Mouse (Mus musculus): ENCODE data around the gene Slc10a1. TPM values are rescaled to one million over a fixed set of nuclear protein-coding genes. Genes with fewer than 3 reads are reported as not detected.

Slc10a1 gene
- polyA plus RNA-seq, 1 experiment from 2014 or later: 1.3 TPM

DNA sequence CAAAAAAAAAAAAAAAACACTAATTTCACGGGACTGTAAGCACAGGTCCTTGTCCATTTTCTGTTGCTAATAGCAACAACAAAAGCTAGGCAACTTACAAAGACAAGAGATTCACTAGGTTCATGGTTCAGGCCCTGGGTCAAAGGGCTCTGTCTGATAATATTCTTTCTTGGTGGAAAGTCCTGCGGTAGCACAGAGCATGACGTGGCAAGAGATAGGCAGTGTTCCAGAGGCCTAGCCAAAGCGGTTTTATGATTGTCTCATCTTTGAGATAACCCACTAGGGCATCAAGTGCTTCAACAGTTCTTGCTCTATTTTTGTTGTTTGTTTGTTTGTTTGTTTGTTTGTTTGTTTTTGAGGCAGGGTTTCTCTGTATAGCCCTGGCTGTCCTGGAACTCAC lies 42.0 kb downstream of the Slc10a1 start:
- H3K9ac ChIP-seq (ENCODE audit: low read length): no peak overlapping the region
- H3K27ac ChIP-seq (ENCODE audit: low read length): no peak overlapping the region
- no peak overlapping the region for H3K4me2 ChIP-seq (ENCODE audit: low read depth, low read length)
- H3K36me3 ChIP-seq (ENCODE audit: control insufficient read depth, insufficient read depth, low read length): no peaks in the 10 kb centered on the region
- H3K27me3 ChIP-seq (ENCODE audit: control insufficient read depth, insufficient read depth, low read length): no peaks in the 10 kb centered on the region
- no peak for ATAC-seq (ENCODE audit: insufficient read depth, low FRiP score)
- peaks cover 10% of the 10 kb centered on the region; the same call in 1 of the 2 replicates for H3K4me1 ChIP-seq (ENCODE audit: control insufficient read depth, insufficient read depth, low read length)
- 88% methylated on average over 4 of the region's 4 CpGs for WGBS
- H3K9me3 ChIP-seq (replicated peaks; ENCODE audit: control insufficient read depth, low read length): no peaks in the 10 kb centered on the region
- no peak overlapping the region for H3K4me3 ChIP-seq (replicated peaks; ENCODE audit: low read length)

DNA sequence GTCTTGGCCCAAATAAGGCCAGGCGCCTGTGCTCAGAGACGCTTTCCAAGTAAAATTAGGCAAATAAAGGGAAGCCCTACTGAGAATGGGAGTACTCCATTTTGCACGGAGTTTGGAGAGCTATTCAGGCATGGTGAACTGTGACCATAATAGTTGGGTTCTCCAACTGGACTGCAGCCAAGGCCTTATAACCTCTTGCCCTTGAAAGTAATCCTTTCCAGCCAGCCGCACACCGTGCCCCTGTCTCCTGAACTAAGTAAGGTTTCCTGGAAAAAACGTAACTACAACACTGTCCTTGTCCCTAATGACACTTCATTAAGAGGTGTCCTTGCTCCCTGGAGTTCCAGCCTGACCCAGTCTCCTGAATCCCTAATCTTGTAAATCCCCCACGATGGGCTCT lies 42.6 kb downstream of the Slc10a1 start:
- H3K4me1 ChIP-seq (ENCODE audit: control insufficient read depth, insufficient read depth, low read length): peaks cover 10% of the 10 kb centered on the region; the same call in 1 of the 2 replicates
- no peaks in the 10 kb centered on the region for H3K9me3 ChIP-seq (replicated peaks; ENCODE audit: control insufficient read depth, low read length)
- no peak for ATAC-seq (ENCODE audit: insufficient read depth, low FRiP score)
- H3K4me2 ChIP-seq (ENCODE audit: low read depth, low read length): no peak overlapping the region
- H3K9ac ChIP-seq (ENCODE audit: low read length): no peak overlapping the region
- H3K4me3 ChIP-seq (replicated peaks; ENCODE audit: low read length): no peak overlapping the region
- H3K36me3 ChIP-seq (ENCODE audit: control insufficient read depth, insufficient read depth, low read length): no peaks in the 10 kb centered on the region
- H3K27me3 ChIP-seq (ENCODE audit: control insufficient read depth, insufficient read depth, low read length): no peaks in the 10 kb centered on the region
- WGBS: 62% methylated on average over 7 of the region's 7 CpGs
- no peak overlapping the region for H3K27ac ChIP-seq (ENCODE audit: low read length)

DNA sequence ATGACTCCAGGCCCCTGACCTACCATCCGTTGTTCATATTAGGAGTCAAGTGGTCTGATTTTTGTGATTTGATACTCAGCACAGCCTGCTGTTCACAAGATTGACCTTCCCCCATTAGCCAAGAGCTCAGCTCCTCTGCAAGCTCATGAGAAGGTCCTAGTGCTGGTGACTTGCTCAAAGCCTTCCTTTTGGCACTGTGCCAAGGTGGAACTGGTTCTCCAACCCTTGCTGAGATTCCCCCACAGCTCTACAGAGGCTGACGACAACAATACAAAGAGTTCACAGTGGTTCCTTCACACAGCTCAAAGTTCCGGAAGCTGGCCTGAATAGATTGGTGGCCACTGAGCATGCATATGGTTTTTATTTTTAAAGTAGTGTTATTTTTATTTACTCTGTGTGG lies 44.3 kb downstream of the Slc10a1 start:
- 40% methylated on average over 3 of the region's 3 CpGs for WGBS
- H3K27ac ChIP-seq (ENCODE audit: low read length): peak overlapping the region; percentile 90
- H3K9me3 ChIP-seq (replicated peaks; ENCODE audit: control insufficient read depth, low read length): no peaks in the 10 kb centered on the region
- ATAC-seq (ENCODE audit: insufficient read depth, low FRiP score): peak; percentile 87
- H3K4me2 ChIP-seq (ENCODE audit: low read depth, low read length): peak overlapping the region; percentile 23; the same call in 1 of the 2 replicates
- H3K4me1 ChIP-seq (ENCODE audit: control insufficient read depth, insufficient read depth, low read length): peaks cover 10% of the 10 kb centered on the region; the same call in 1 of the 2 replicates
- no peak overlapping the region for H3K4me3 ChIP-seq (replicated peaks; ENCODE audit: low read length)
- no peaks in the 10 kb centered on the region for H3K27me3 ChIP-seq (ENCODE audit: control insufficient read depth, insufficient read depth, low read length)
- H3K36me3 ChIP-seq (ENCODE audit: control insufficient read depth, insufficient read depth, low read length): no peaks in the 10 kb centered on the region
- H3K9ac ChIP-seq (ENCODE audit: low read length): no peak overlapping the region

DNA sequence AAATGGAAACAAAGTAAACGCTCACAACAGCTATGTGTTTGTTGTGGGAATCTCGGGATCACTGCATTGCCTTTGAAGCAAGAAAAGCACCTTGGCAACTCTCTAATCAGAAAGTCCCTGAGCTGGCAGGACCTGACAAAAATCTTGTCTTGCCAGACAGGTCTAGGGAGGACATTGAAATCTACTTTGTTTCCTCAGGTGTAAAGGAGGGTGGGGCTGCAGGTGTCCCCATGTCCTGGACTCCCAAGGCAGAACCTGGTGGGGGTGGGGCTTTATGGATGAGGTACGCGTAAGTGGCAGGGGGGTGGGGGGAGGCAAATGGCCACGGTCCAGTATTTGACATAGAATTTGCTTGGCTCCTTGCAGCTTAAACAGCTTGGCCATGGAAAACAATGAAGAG lies 44.9 kb downstream of the Slc10a1 start:
- 42% methylated on average over 5 of the region's 5 CpGs for WGBS
- Histone ChIP-seq H3K9me3 (replicated peaks; ENCODE audit: control insufficient read depth, low read length) (no peaks in the 10 kb centered on the region), H3K27me3 (ENCODE audit: control insufficient read depth, insufficient read depth, low read length) (no peaks in the 10 kb centered on the region), H3K4me1 (ENCODE audit: control insufficient read depth, insufficient read depth, low read length) (peaks cover 10% of the 10 kb centered on the region; the same call in 1 of the 2 replicates), H3K9ac (ENCODE audit: low read length) (no peak overlapping the region), H3K36me3 (ENCODE audit: control insufficient read depth, insufficient read depth, low read length) (no peaks in the 10 kb centered on the region), H3K27ac (ENCODE audit: low read length) (peak overlapping the region; percentile 90), H3K4me2 (ENCODE audit: low read depth, low read length) (peak overlapping the region; percentile 23), H3K4me3 (replicated peaks; ENCODE audit: low read length) (no peak overlapping the region)
- ATAC-seq (ENCODE audit: insufficient read depth, low FRiP score): peak; percentile 72; the same call in 1 of the 2 replicates

DNA sequence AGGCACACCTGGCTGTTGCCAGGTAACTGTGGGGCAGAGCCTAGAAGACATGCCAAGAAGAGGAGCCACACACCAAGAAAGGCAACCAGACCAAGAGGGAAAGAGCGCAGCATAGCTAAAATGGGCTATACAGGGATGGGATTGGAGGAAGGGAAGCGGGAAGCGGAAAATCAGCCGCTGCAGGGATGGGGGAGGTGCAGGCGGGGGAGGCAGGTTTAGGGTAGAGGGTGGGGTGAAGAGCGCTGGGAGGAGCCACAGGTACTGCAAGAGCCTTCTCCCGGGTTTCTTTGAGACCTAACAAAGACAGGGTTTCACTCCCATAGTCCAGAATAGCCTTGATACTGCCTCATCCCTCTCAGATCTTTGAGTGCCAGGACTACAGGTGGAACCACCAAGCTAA lies 45.6 kb downstream of the Slc10a1 start:
- 4% methylated on average over 7 of the region's 7 CpGs for WGBS
- ATAC-seq (ENCODE audit: insufficient read depth, low FRiP score): peak; percentile 65; the same call in 1 of the 2 replicates
- peaks cover 10% of the 10 kb centered on the region; the same call in 1 of the 2 replicates for H3K4me1 ChIP-seq (ENCODE audit: control insufficient read depth, insufficient read depth, low read length)
- H3K4me3 ChIP-seq (replicated peaks; ENCODE audit: low read length): no peak overlapping the region; the same call in 1 of the 2 replicates
- H3K27ac ChIP-seq (ENCODE audit: low read length): peak overlapping the region; percentile 90
- peak overlapping the region; percentile 23 for H3K4me2 ChIP-seq (ENCODE audit: low read depth, low read length)
- no peaks in the 10 kb centered on the region for H3K9me3 ChIP-seq (replicated peaks; ENCODE audit: control insufficient read depth, low read length)
- no peak overlapping the region for H3K9ac ChIP-seq (ENCODE audit: low read length)
- H3K36me3 ChIP-seq (ENCODE audit: control insufficient read depth, insufficient read depth, low read length): no peaks in the 10 kb centered on the region
- no peaks in the 10 kb centered on the region for H3K27me3 ChIP-seq (ENCODE audit: control insufficient read depth, insufficient read depth, low read length)

DNA sequence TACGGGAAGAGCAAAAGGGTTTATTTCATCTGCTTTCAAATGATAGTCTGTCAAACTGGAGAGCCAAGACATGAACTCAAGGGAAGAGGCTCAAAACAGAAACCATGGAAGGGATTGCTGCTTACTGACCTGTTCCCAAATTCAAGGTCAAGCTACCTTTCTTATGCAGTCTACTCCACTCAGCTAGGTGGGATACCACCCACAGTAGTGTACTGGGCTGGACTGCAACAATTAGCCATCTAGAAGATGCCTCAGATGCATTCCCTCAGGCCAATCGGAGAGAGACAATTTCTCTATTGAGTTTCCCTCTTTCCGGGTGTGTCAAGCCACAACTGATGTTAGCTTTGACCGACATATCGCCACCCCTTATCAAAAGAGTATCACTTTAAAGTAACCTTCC lies 47.2 kb downstream of the Slc10a1 start:
- peaks cover 10% of the 10 kb centered on the region; the same call in 1 of the 2 replicates for H3K4me1 ChIP-seq (ENCODE audit: control insufficient read depth, insufficient read depth, low read length)
- no peak overlapping the region for H3K9ac ChIP-seq (ENCODE audit: low read length)
- ATAC-seq (ENCODE audit: insufficient read depth, low FRiP score): no peak
- no peak overlapping the region for H3K27ac ChIP-seq (ENCODE audit: low read length)
- no peaks in the 10 kb centered on the region for H3K36me3 ChIP-seq (ENCODE audit: control insufficient read depth, insufficient read depth, low read length)
- H3K4me3 ChIP-seq (replicated peaks; ENCODE audit: low read length): no peak overlapping the region
- H3K27me3 ChIP-seq (ENCODE audit: control insufficient read depth, insufficient read depth, low read length): no peaks in the 10 kb centered on the region
- H3K4me2 ChIP-seq (ENCODE audit: low read depth, low read length): no peak overlapping the region
- no peaks in the 10 kb centered on the region for H3K9me3 ChIP-seq (replicated peaks; ENCODE audit: control insufficient read depth, low read length)
- 85% methylated on average over 5 of the region's 5 CpGs for WGBS

DNA sequence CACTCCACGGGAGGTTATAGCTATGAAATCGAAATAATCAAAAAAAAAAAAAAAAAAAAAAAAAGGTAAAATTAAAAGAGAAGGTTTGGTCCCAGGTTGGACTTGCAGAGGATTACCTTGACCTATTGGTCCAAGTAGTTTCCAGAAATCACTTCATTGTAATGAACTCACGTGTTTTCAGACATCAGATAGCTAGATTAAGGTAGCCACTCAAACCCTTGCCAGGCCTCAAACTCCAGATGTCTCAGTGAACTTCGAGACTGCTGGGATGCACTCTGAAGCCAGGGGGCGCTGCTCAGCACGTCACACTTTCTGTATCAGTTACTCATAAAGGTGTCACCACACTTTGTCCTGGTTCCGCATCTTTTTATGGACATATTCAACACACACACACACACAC lies 50.7 kb downstream of the Slc10a1 start:
- no peak overlapping the region for H3K4me2 ChIP-seq (ENCODE audit: low read depth, low read length)
- WGBS: 57% methylated on average over 7 of the region's 7 CpGs
- H3K9ac ChIP-seq (ENCODE audit: low read length): no peak overlapping the region
- H3K4me3 ChIP-seq (replicated peaks; ENCODE audit: low read length): no peak overlapping the region
- no peaks in the 10 kb centered on the region for H3K4me1 ChIP-seq (ENCODE audit: control insufficient read depth, insufficient read depth, low read length)
- no peak overlapping the region for H3K27ac ChIP-seq (ENCODE audit: low read length)
- H3K27me3 ChIP-seq (ENCODE audit: control insufficient read depth, insufficient read depth, low read length): no peaks in the 10 kb centered on the region
- no peaks in the 10 kb centered on the region for H3K36me3 ChIP-seq (ENCODE audit: control insufficient read depth, insufficient read depth, low read length)
- H3K9me3 ChIP-seq (replicated peaks; ENCODE audit: control insufficient read depth, low read length): no peaks in the 10 kb centered on the region
- no peak for ATAC-seq (ENCODE audit: insufficient read depth, low FRiP score)

DNA sequence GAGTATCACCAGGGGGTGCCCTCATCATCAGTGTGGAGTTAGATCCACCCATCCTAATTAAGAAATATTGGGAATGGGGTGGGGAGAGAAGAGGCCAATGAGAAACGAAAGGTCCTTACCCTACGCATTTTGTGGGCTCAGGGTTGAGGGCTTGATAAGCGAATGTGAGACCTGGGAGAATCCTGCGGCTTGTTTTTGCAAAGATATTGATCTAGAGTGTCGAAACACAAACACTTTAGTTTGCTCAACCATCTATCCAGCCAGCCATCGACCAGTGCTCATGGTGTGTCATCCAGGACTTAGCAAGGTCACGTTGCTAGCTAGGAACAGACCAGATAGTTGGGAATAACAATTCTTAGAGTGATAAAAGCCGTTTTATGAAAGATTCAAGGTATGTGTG lies 58.9 kb downstream of the Slc10a1 start:
- ATAC-seq (ENCODE audit: insufficient read depth, low FRiP score): no peak
- no peaks in the 10 kb centered on the region for H3K36me3 ChIP-seq (ENCODE audit: control insufficient read depth, insufficient read depth, low read length)
- WGBS: 67% methylated on average over 8 of the region's 8 CpGs
- H3K27ac ChIP-seq (ENCODE audit: low read length): no peak overlapping the region
- H3K9me3 ChIP-seq (replicated peaks; ENCODE audit: control insufficient read depth, low read length): no peaks in the 10 kb centered on the region
- H3K4me2 ChIP-seq (ENCODE audit: low read depth, low read length): no peak overlapping the region
- H3K9ac ChIP-seq (ENCODE audit: low read length): no peak overlapping the region
- no peak overlapping the region for H3K4me3 ChIP-seq (replicated peaks; ENCODE audit: low read length)
- no peaks in the 10 kb centered on the region for H3K4me1 ChIP-seq (ENCODE audit: control insufficient read depth, insufficient read depth, low read length)
- no peaks in the 10 kb centered on the region for H3K27me3 ChIP-seq (ENCODE audit: control insufficient read depth, insufficient read depth, low read length)
